Mouse (Mus musculus) small intestine, adult 2 months (tissue): ENCODE data around the gene Gtf2i.

ENCODE experiments used
- CTCF ChIP-seq: fragments of 200-500 bp; IDR thresholded peaks from 2 replicates; pipeline ENCODE4 v1.5.1; 2012; ENCODE audit warnings: low read depth, mild to moderate bottlenecking, control low read depth, inconsistent platforms, low read length, moderate library complexity, mixed read lengths; ENCODE audit not compliant: insufficient replicate concordance, insufficient read length; ENCODE audit errors: extremely low read depth
- POLR2A ChIP-seq: fragments of 200-500 bp; IDR thresholded peaks from 2 replicates; pipeline ENCODE4 v1.6.1; 2012; ENCODE audit warnings: low read depth, mild to moderate bottlenecking, control low read depth, inconsistent platforms, low read length, moderate library complexity

- TF ChIP-seq CTCF: no peak
- TF ChIP-seq POLR2A: no peak
Observed at GRCm38 (mm10) chr5:134323311-134323710, 8.8 kb upstream of the Gtf2i start.
